Mouse (Mus musculus) gastrocnemius, adult 2 months (tissue): ENCODE results near the gene Gm17604. TPM values are rescaled to one million over a fixed set of nuclear protein-coding genes. Genes with fewer than 3 reads are reported as not detected.
A peak's percentile ranks its signal among the peaks of the same experiment; 100 is the strongest.

ENCODE experiments used
- DNase-seq: peaks from one replicate; pipeline ENCODE4 v3.0.0; 2022
- H3K27ac ChIP-seq: fragments of 200-600 bp; 2 replicates; pipeline ENCODE4 v1.8.1; 2022; ENCODE audit warnings: mild to moderate bottlenecking
- H3K4me3 ChIP-seq: fragments of 200-600 bp; 2 replicates; pipeline ENCODE4 v1.8.1; 2022; ENCODE audit warnings: mild to moderate bottlenecking, moderate library complexity
- CTCF ChIP-seq: fragments of 200-600 bp; IDR thresholded peaks from 2 replicates; pipeline ENCODE4 v1.8.1; 2022; ENCODE audit warnings: antibody characterized with exemption, mild to moderate bottlenecking, moderate library complexity
- intact Hi-C: fragments of 180-260 bp; cut with DNase I; formaldehyde crosslinking; loops from one replicate; pipeline ENCODE4 v1.15.1; 2025
- long read RNA-seq, 2 experiments: library from polyadenylated mRNA; stranded (forward); transcript quantifications; one replicate each; pipeline ENCODE4 v2.0.0; 2021
- total RNA-seq, 2 experiments: library from RNA; stranded (reverse); gene quantifications; 2 replicates each; pipeline ENCODE4 v1.2.3; 2021

Gm17604 gene
- not detected for total RNA-seq
- long read RNA-seq, experiment 1, result 0 reads
- long read RNA-seq, experiment 2, result 0 reads

DNA sequence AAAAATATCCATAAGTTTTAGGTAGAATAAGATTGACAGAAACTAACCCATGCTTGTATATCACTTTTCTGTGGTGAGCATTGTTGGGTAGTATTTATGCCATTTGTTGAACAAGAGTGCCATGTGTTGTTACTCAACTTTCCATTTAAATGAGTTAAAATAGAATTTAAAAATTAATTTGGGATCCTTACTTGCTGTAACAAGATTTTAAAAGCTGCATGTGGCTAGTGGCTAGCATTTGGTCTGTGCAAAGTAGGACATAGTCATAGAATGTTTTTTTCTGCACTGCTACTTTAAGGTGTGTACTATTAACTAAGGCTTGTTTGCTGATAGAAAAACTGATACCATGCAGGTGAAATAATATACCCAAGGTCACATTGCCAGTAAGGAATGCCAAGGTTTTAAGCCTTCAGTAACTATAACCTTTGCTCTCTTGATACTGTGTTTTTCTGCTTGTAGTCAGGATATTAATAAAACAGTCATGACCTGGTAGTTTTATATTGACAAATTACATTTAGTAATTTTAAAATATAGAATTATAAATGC is at the start of gene Gm17604:
Gene Gm17604, minus strand, starts transcription at position 51 of the 546 bp plus-strand sequence.
- no peak for DNase-seq
- intact Hi-C loops, result no loop called here
- TF ChIP-seq CTCF, result no peak
- H3K4me3 ChIP-seq, result no peak within 1 kb of the TSS
- H3K27ac ChIP-seq, result 0 out of 2 replicates have a peak within 1 kb of the TSS, but pooled peaks have one; percentile 40

DNA sequence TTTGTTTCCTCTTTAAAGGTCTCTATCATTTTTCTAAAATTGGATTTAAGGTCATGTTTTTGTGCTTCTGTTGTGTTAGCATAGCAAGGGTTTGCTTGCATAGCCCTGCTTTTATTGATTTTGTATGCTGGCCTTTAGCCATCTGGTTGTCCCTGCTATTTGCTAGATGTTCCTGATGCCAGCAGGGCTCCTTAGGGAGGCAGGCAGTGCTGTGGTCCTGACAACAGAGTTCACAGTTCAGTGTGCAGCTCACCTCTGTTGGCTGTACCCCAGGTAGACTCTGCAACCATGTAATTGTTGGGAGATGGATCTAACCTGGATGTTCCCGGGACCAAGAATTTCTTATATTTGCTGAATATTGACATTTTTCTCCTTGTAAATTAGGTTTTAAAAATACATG is 45.3 kb upstream of the Gm17604 start:
- DNase-seq, result no peak
- no peak for TF ChIP-seq CTCF
- Histone ChIP-seq H3K27ac (no peak overlapping the region), H3K4me3 (no peak overlapping the region)
- intact Hi-C loops, result no loop called here

GRCm38 (mm10) chrX:165003141-165003540 is 1.5 kb downstream of the Gm17604 start:
- Histone ChIP-seq H3K27ac (peak overlapping the region; percentile 35; the same call in 1 of the 2 replicates), H3K4me3 (no peak overlapping the region)
- intact Hi-C loops, result no loop called here
- no peak for TF ChIP-seq CTCF
- DNase-seq, result no peak

- DNase-seq, result peak; percentile 94
- no peak for TF ChIP-seq CTCF
- Histone ChIP-seq H3K4me3 (peak within 1 kb of the TSS; percentile 86), H3K27ac (peak within 1 kb of the TSS; percentile 87)
- intact Hi-C loops, result no loop called here
These were observed 24.3 kb downstream of the Gm17604 start, which contains the start of the genes Mospd2 and Fancb for GRCm38 (mm10) chrX:164980193-164980775. TSS of gene Mospd2 (minus strand) at chrX:164980375. TSS of gene Fancb (plus strand) at chrX:164980592.

GRCm38 (mm10) chrX:164978866-164979265 is 25.8 kb downstream of the Gm17604 start:
- Histone ChIP-seq H3K4me3 (peak overlapping the region; percentile 86), H3K27ac (no peak overlapping the region)
- intact Hi-C loops, result no loop called here
- no peak for TF ChIP-seq CTCF
- no peak for DNase-seq

DNA sequence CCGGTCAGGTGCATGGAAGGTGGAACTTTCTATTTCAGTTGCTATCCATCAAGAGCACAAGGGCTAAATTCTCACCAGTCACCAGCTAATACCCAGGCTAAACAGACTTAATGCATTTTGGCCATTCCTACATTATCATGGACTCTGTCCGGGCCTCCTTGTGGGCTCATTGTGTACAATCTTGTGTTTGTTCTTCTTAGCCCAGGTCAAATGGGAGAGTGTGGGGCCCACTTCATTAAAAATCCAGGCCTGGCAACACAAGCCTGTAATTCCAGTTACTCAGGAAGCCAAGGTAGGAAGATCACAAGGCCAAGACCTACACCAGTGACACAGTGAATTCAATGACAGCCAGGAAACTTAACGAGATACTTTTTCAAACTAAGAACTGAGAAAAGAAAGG is 33.4 kb downstream of the Gm17604 start:
- intact Hi-C loops, result no loop called here
- Histone ChIP-seq H3K27ac (no peak overlapping the region), H3K4me3 (no peak overlapping the region)
- TF ChIP-seq CTCF, result no peak
- DNase-seq, result no peak

- Histone ChIP-seq H3K4me3 (no peak overlapping the region), H3K27ac (no peak overlapping the region)
- TF ChIP-seq CTCF, result no peak
- no peak for DNase-seq
- intact Hi-C loops, result no loop called here
These were observed 38.7 kb downstream of the Gm17604 start for GRCm38 (mm10) chrX:164965750-164966448.

Other genes starting within 250 kb of the Gm17604 start
- gene Mospd2, start 24.5 kb downstream of the Gm17604 start, total RNA-seq, result 1 to 10 TPM; 7.3 to 8.1 TPM
- gene Fancb, start 24.2 kb downstream of the Gm17604 start, total RNA-seq, result under 1 TPM; 0.45 to 0.54 TPM